Mouse (Mus musculus) adrenal gland, postnatal 36 days (tissue): ENCODE results near the gene Fam166b. TPM values are rescaled to one million over a fixed set of nuclear protein-coding genes. Genes with fewer than 3 reads are reported as not detected.

Source experiments
- DNase-seq, 2 experiments: peaks; one replicate each; pipeline ENCODE4 v3.0.0; 2021; ENCODE audit warnings: mixed read lengths in 1 of 2
- total RNA-seq, 2 experiments: library from RNA; stranded (reverse); gene quantifications; 2 replicates each; pipeline ENCODE4 v1.2.3; 2021

Fam166b gene
- total RNA-seq, 2 experiments from 2014 or later: 0.92 TPM; not detected in 1

- DNase-seq: no peak
Observed at GRCm38 (mm10) chr4:43428180-43428861, 613 bp downstream of the Fam166b start.

DNA sequence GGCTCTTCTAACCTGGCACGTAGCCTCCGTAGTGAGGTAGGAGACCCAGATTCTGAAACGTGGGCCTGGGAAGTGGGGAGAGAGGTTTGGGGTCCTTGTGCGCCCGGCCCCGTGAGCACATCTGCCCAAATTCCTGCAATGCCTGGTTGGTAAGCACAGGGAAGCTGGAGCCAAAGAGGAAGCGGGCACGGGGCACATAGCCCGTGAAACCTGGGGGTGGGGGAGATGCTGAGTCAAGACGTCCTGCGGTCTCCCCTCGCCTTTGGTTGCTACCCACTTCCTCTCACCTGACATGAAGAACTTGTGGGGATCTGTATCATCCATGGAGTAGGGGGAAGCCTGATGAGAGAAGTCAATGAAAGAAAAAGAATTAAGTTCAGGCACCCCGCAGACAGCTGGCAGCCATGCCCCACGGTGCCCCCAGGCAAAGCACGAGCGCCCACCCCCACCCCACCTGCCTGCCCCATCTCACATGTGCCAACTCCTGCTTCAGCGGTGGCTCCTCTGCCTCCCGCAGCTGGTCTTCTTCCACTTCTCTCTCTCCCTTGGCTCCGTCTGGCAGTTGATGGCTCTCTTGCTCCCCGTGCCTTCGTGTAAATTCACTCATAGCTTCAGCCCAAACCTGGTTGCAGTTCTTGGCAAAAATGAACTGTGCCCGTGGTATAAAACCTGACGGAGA, 1.3 kb downstream of the Fam166b start:
- no peak for DNase-seq

DNA sequence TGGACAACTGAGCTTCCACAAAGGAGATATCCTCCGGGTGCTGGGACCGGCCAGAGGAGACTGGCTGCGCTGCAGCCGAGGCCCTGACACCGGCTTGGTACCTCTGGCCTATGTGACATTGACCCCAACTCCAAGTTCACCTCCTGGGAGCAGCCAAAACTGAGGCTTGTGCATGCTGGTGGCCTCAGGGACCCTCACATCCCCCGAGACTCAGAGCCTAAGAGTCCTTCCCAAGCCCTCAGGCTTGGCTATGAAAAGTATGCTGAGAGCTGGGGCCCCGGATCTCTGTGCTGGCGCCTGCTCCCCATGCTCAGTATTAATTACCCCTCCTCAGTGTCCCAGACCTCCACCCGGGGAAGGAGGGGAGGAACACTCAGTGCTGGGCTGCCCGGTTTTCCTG, 2.4 kb downstream of the Fam166b start:
- DNase-seq: no peak

DNA sequence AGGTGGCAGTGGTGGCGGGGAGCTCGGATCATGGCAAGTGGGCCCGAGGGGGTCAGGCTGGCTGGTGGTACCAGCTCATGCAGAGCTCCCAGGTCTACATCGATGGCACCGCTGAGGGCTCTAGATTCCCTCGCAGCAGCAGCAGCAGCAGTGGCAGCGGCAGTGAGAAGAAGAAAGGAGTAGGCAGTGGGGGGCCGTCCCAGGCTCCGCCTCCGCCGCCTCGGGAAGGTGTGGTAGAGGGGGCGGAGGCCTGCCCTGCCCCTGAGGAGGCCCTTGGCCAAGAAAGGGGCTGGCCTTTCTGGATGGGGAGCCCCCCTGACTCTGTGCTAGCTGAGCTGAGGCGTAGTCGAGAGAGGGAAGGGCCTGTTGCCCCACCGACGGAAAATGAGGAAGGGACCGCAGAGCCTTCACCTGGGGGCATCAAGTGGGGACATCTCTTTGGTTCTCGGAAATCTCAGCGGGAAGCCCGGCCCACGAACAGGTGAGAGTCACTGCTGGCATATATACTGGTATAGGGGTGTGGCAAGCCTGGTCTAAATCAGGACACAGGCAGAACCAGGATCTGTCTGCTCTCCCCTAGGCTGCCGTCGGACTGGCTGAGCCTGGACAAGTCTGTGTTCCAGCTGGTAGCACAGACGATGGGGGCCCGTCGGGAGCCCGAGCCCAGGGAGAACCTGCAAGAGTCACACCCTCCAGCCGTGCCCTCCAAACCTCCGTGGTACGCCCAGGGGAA, 3.1 kb downstream of the Fam166b start:
- no peak for DNase-seq

GRCm38 (mm10) chr4:43425197-43425596, 3.7 kb downstream of the Fam166b start:
- DNase-seq: no peak

- DNase-seq: no peak
Observed at GRCm38 (mm10) chr4:43424072-43424471, 4.9 kb downstream of the Fam166b start.

GRCm38 (mm10) chr4:43423267-43423934, 5.5 kb downstream of the Fam166b start:
- DNase-seq: no peak

DNA sequence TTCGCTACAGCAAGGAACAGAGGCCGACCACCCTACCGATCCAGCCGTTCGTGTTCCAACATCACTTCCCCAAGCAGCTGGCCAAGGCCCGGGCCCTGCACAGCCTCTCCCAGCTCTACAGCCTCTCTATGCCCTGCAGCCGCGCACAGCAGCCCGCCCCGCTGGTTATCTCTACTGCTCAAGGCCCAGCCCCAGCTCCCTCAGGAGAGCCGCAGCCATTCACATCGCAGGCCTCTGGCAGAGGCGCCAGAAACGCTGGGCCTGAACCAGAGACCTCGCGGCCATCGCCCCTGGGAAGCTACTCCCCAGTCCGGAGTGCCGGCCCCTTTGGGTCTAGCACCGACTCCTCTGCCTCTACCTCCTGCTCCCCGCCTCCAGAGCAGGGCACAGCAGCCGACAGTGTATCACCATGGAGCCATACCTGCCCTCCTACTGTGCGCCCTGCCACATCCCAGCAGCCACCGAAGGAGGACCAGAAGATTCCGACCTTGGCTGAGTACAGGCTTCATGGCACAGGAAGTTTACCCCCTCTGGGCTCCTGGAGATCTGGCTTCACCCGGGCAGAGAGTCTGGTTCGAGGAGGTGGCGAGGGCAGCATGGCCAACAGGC, 7.2 kb downstream of the Fam166b start:
- DNase-seq: no peak

DNA sequence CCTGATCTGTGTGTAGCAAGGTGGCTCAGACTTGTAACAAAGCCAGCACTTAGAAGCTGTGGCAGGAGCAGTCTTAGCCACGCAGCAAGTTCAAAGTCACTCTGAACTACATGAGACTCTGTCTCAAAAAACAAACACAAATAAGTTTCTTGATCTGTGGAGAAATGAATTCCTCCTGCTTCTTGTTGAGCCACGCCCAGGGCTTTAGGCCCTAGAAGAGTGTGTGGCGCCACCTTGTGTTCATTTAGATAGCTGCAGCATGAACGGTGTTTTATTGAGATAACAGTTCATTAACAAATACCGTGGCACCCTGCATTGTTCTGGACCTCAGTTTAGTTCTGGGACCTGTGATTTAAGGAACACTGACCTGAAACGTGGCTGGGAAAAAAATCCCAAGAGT, 8.6 kb downstream of the Fam166b start:
- DNase-seq: peak; percentile 81 to 82

- DNase-seq: no peak
Observed at GRCm38 (mm10) chr4:43419801-43420281, 9.1 kb downstream of the Fam166b start.

DNA sequence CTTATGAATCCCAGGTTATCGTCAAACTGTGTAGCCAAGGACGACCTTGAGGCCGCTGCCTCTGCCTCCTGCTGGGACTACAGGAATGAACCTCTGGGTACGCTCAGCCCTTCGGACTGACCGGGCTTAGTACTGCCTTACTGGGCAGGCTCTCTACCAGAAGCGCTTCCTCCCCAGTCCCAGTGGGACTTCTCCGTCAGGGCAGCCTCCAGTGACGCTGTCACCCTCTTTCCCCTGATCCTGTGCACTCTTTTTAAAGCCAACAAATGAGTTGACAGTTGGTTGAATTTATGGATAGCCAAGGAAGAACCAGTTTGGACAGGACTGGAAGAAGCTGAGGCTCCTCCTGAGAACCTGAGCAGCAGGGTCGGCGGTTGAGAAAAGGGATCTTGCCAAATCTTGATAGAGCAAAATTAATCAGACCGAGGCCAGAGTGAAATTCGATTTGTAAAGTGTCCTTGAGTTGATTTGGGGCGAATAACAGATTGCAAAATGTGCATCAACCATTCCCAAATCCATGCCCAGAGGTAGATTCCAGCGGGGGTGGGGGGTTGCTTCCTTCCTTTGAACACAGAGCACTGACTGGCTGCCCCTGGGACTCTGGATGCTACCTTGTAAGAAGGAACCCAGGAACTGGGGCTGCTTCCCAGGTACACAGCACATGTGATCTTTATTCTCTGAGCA, 9.8 kb downstream of the Fam166b start:
- peak; percentile 63 to 74 for DNase-seq

DNA sequence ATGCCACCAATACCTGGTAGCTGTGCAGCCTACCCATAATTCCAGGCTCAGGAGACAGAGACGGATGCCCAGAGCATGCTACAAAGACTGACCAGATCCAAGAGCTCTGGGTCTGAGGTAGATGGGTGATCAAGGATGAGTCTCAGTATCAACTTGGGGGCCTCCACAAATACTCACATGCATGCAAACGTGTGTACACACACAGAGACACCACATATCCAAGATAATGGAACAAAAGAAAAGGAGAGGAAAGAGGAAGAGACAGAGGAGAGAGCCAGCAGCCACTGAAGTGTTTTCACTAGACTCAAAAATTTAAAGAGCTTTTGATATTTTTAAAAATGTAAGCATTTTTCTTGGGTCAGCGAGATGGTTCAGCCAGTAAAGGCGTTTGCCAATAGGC, 10.5 kb downstream of the Fam166b start:
- DNase-seq: no peak

- DNase-seq: no peak
Observed at GRCm38 (mm10) chr4:43417269-43418062, 11.5 kb downstream of the Fam166b start.

DNA sequence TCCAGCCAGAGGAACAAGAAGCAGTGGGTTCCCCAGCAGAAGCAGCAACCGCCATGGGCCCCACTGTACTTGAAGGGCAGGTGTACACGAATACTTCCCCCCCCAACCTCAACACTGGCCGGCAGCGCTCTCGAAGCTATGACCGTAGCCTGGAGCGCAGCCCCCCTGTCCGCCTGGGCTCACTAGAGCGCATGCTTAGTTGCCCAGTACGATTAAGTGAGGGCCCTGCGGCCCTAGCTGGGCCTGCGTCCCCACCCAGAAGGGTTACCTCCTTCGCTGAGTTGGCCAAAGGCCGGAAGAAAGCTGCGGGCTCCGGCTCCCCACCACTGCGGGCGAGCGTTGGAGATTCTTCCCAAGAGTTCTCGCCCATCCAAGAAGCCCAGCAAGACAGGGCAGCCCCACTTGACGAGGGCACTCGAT, 12.9 kb downstream of the Fam166b start:
- DNase-seq: no peak

GRCm38 (mm10) chr4:43415221-43416070, 13.5 kb downstream of the Fam166b start:
- DNase-seq: no peak

DNA sequence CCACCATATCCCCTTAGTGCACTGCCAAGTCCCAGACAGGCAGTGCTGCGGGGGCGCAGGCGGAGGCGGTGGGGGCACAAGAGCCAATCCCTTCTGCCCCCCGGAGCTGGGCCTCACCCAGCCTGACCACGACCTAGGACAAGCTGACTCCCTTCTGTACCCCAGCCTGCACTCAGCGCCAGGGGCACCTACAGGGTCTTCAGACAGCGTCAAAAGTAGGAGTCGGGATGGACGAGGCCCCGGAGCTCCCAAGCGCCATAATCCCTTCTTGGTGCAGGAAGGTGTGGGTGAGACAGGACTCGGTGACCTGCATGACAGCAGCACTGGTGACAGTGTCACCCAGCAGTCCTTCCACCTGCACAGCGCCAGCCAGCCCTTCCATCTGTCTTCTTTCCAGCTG, 14.2 kb downstream of the Fam166b start:
- no peak for DNase-seq

DNA sequence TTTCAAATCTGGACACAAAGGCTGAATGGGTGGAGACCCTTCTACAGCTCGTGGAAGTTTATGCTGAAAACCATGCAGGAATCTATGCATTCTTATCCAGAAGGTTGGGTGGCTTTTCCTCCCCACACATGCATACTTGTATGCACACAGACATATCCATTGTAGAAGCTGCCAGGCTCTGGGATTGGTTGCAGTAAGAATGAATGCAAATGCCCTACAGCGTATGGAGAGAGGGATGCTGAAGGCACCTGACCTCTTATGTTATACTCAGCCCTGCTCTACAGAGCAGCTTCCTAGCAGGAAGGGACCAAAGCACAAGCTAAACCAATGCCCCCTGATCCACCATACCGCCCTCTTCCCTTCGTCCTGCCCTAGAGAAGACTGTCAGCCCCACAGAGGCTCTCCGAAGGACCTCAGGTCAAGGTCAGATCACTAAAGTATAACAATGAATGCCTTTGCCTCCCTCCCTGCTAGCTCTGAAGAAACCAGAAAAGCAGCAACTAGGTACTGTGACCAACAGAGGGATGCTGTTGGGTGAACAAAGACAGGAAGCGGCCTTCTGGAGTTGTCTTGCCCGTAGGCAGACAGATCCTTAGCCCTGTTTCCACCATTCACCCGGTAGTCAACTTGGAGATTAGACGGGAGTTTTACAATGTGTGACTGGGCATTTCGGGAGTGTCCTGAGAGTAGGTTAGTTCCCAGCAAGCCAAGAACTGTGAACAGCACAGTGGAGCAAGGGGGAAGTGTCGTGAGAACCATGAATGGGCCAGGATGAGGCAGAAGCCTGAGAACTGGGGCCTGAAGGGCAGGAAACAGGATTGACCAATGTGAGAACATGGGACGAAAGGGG, 21.6 kb downstream of the Fam166b start:
- no peak for DNase-seq

DNA sequence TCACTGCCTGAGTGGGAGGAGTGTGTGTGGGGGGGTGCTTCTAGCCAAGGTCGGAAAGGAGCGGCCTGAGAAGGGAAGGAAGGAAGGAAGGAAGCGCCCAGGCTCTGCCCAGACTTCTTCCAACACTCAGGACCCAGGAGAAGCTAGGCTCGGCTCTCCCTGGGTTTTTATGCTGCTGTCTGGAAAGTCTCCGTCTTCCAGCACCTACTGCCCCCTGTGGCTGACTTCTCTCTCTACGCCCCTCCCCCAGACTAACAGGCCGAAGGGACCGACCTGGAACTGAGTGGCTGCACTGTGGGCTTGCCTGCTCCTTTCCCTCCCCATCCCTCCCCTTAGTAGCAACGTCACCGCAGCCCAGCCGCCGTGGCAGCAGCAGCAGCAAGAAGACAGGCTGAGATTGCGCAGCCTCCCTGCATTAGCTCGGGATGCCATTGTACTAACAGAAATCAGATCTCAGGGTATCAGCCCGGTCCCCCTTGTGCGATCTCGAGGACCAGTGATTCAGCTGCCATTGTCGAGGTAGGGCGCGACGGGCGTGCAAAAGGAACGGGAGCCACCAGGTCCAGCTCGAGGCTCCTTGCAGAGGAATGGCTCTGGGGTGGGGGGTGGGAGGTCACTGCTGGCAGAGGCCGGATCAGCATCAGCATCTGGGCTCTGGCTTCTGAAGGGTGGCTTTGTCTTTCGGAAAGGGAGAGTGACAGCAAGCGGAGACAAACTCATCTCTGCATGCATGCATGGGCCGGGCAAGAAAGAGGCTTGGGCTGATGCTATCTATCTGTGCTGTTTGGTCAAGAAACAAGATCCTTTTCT, 22.6 kb downstream of the Fam166b start:
- DNase-seq: peak; percentile 79 to 86
